Mouse (Mus musculus): ENCODE results near the gene Trim26. TPM values are rescaled to one million over a fixed set of nuclear protein-coding genes. Genes with fewer than 3 reads are reported as not detected.
A peak's percentile ranks its signal among the peaks of the same experiment; 100 is the strongest.

Gene Trim26
- polyA plus RNA-seq, 1 experiment from 2014 or later, result 48.9 TPM

- Histone ChIP-seq H3K27ac (replicated peaks) (no peak overlapping the region), H3K4me2 (replicated peaks) (no peak overlapping the region), H3K9ac (replicated peaks) (no peak overlapping the region), H3K4me3 (no peak overlapping the region), H3K9me3 (no peaks in the 10 kb centered on the region), H3K36me3 (peaks cover 90% of the 10 kb centered on the region), H3K27me3 (no peaks in the 10 kb centered on the region), H3K4me1 (no peaks in the 10 kb centered on the region)
- no peak for ATAC-seq (ENCODE audit: low FRiP score, low read depth)
- WGBS, result 94% methylated on average over 3 of the region's 3 CpGs
Measured at GRCm38 (mm10) chr17:36855484-36855883, 18.6 kb downstream of the Trim26 start.

GRCm38 (mm10) chr17:36856236-36856635 is 19.3 kb downstream of the Trim26 start:
- Histone ChIP-seq H3K27me3 (no peaks in the 10 kb centered on the region), H3K9me3 (no peaks in the 10 kb centered on the region), H3K4me2 (replicated peaks) (no peak overlapping the region), H3K36me3 (peaks cover 83% of the 10 kb centered on the region), H3K27ac (replicated peaks) (no peak overlapping the region), H3K4me1 (no peaks in the 10 kb centered on the region), H3K9ac (replicated peaks) (no peak overlapping the region), H3K4me3 (no peak overlapping the region)
- no peak for ATAC-seq (ENCODE audit: low FRiP score, low read depth)
- 92% methylated on average over 4 of the region's 4 CpGs for WGBS

GRCm38 (mm10) chr17:36858181-36858580 is 21.2 kb downstream of the Trim26 start:
- no peak overlapping the region for H3K9ac ChIP-seq (replicated peaks)
- no peaks in the 10 kb centered on the region for H3K9me3 ChIP-seq
- no peak overlapping the region for H3K27ac ChIP-seq (replicated peaks)
- 90% methylated on average over 3 of the region's 3 CpGs for WGBS
- no peak for ATAC-seq (ENCODE audit: low FRiP score, low read depth)
- no peaks in the 10 kb centered on the region for H3K4me1 ChIP-seq
- no peaks in the 10 kb centered on the region for H3K27me3 ChIP-seq
- H3K36me3 ChIP-seq, result peaks cover 63% of the 10 kb centered on the region
- H3K4me3 ChIP-seq, result no peak overlapping the region
- no peak overlapping the region for H3K4me2 ChIP-seq (replicated peaks)

- no peaks in the 10 kb centered on the region; the same call in 1 of the 2 replicates for H3K4me1 ChIP-seq
- H3K27ac ChIP-seq (replicated peaks), result no peak overlapping the region
- H3K4me3 ChIP-seq, result no peak overlapping the region
- 62% methylated on average over 2 of the region's 2 CpGs for WGBS
- peaks cover 28% of the 10 kb centered on the region for H3K36me3 ChIP-seq
- no peaks in the 10 kb centered on the region for H3K9me3 ChIP-seq
- H3K27me3 ChIP-seq, result peaks cover 9% of the 10 kb centered on the region
- no peak overlapping the region for H3K4me2 ChIP-seq (replicated peaks)
- H3K9ac ChIP-seq (replicated peaks), result no peak overlapping the region
- ATAC-seq (ENCODE audit: low FRiP score, low read depth), result no peak
Measured at GRCm38 (mm10) chr17:36861680-36862079, 24.7 kb downstream of the Trim26 start.

GRCm38 (mm10) chr17:36866719-36867527 is 30.0 kb downstream of the Trim26 start, which contains the start of gene Trim15:
Gene Trim15 (minus strand): TSS chr17:36867210.
- no peak for ATAC-seq (ENCODE audit: low FRiP score, low read depth)
- Histone ChIP-seq H3K36me3 (no peaks in the 10 kb centered on the region), H3K9ac (replicated peaks) (peak within 1 kb of the TSS; percentile 47), H3K27me3 (peaks cover 16% of the 10 kb centered on the region), H3K4me1 (peaks cover 2% of the 10 kb centered on the region; the same call in 1 of the 2 replicates), H3K4me2 (replicated peaks) (peak within 1 kb of the TSS; percentile 48), H3K9me3 (no peaks in the 10 kb centered on the region), H3K4me3 (peak within 1 kb of the TSS; percentile 29), H3K27ac (replicated peaks) (no peak within 1 kb of the TSS)
- 15% methylated on average over 29 of the region's 29 CpGs for WGBS

- H3K36me3 ChIP-seq, result no peaks in the 10 kb centered on the region
- ATAC-seq (ENCODE audit: low FRiP score, low read depth), result no peak
- H3K27ac ChIP-seq (replicated peaks), result no peak overlapping the region
- no peak overlapping the region for H3K4me3 ChIP-seq
- H3K9me3 ChIP-seq, result no peaks in the 10 kb centered on the region
- peaks cover 2% of the 10 kb centered on the region; the same call in 1 of the 2 replicates for H3K4me1 ChIP-seq
- H3K27me3 ChIP-seq, result peaks cover 16% of the 10 kb centered on the region
- no peak overlapping the region for H3K4me2 ChIP-seq (replicated peaks)
- WGBS, result 79% methylated on average over 2 of the region's 2 CpGs
- H3K9ac ChIP-seq (replicated peaks), result no peak overlapping the region
Measured at GRCm38 (mm10) chr17:36868836-36869235, 31.9 kb downstream of the Trim26 start.

GRCm38 (mm10) chr17:36869284-36869954 is 32.5 kb downstream of the Trim26 start, which contains the start of gene Trim10:
Gene Trim10 (plus strand): TSS chr17:36869574.
- H3K9me3 ChIP-seq, result no peaks in the 10 kb centered on the region
- no peak within 1 kb of the TSS for H3K4me2 ChIP-seq (replicated peaks)
- H3K4me1 ChIP-seq, result peaks cover 2% of the 10 kb centered on the region; the same call in 1 of the 2 replicates
- H3K9ac ChIP-seq (replicated peaks), result no peak within 1 kb of the TSS
- no peaks in the 10 kb centered on the region for H3K36me3 ChIP-seq
- H3K27ac ChIP-seq (replicated peaks), result no peak within 1 kb of the TSS
- ATAC-seq (ENCODE audit: low FRiP score, low read depth), result no peak
- 84% methylated on average over 4 of the region's 4 CpGs for WGBS
- H3K27me3 ChIP-seq, result peaks cover 16% of the 10 kb centered on the region
- no peak within 1 kb of the TSS for H3K4me3 ChIP-seq

- no peak overlapping the region for H3K4me3 ChIP-seq
- H3K36me3 ChIP-seq, result no peaks in the 10 kb centered on the region
- WGBS, result 79% methylated on average over 25 of the region's 25 CpGs
- no peak overlapping the region for H3K4me2 ChIP-seq (replicated peaks)
- peaks cover 2% of the 10 kb centered on the region; the same call in 1 of the 2 replicates for H3K4me1 ChIP-seq
- no peaks in the 10 kb centered on the region for H3K9me3 ChIP-seq
- no peak overlapping the region for H3K9ac ChIP-seq (replicated peaks)
- H3K27me3 ChIP-seq, result peaks cover 16% of the 10 kb centered on the region
- no peak for ATAC-seq (ENCODE audit: low FRiP score, low read depth)
- H3K27ac ChIP-seq (replicated peaks), result no peak overlapping the region
Measured at GRCm38 (mm10) chr17:36869955-36870810, 33.2 kb downstream of the Trim26 start.

- no peaks in the 10 kb centered on the region for H3K36me3 ChIP-seq
- no peak overlapping the region for H3K4me3 ChIP-seq
- H3K9me3 ChIP-seq, result no peaks in the 10 kb centered on the region
- H3K4me2 ChIP-seq (replicated peaks), result no peak overlapping the region
- H3K4me1 ChIP-seq, result no peaks in the 10 kb centered on the region
- H3K27ac ChIP-seq (replicated peaks), result no peak overlapping the region
- no peaks in the 10 kb centered on the region for H3K27me3 ChIP-seq
- 74% methylated on average over 4 of the region's 4 CpGs for WGBS
- no peak for ATAC-seq (ENCODE audit: low FRiP score, low read depth)
- no peak overlapping the region for H3K9ac ChIP-seq (replicated peaks)
Measured at GRCm38 (mm10) chr17:36874636-36875035, 37.7 kb downstream of the Trim26 start.

GRCm38 (mm10) chr17:36883350-36883749 is 46.4 kb downstream of the Trim26 start:
- no peak for ATAC-seq (ENCODE audit: low FRiP score, low read depth)
- Histone ChIP-seq H3K4me1 (no peaks in the 10 kb centered on the region), H3K36me3 (no peaks in the 10 kb centered on the region), H3K9ac (replicated peaks) (no peak overlapping the region), H3K9me3 (no peaks in the 10 kb centered on the region), H3K4me3 (no peak overlapping the region), H3K27ac (replicated peaks) (no peak overlapping the region), H3K4me2 (replicated peaks) (no peak overlapping the region), H3K27me3 (no peaks in the 10 kb centered on the region)
- 73% methylated on average over 2 of the region's 2 CpGs for WGBS

- Histone ChIP-seq H3K4me1 (no peaks in the 10 kb centered on the region), H3K36me3 (no peaks in the 10 kb centered on the region), H3K27me3 (no peaks in the 10 kb centered on the region), H3K27ac (replicated peaks) (no peak overlapping the region), H3K9ac (replicated peaks) (no peak overlapping the region), H3K9me3 (no peaks in the 10 kb centered on the region), H3K4me3 (no peak overlapping the region), H3K4me2 (replicated peaks) (no peak overlapping the region)
- ATAC-seq (ENCODE audit: low FRiP score, low read depth), result no peak
- 95% methylated on average over 12 of the region's 12 CpGs for WGBS
Measured at GRCm38 (mm10) chr17:36885132-36885790, 48.3 kb downstream of the Trim26 start.

Data from midbrain, embryonic 12.5 days (tissue).